Mouse (Mus musculus) gastrocnemius, postnatal 14 days (tissue): ENCODE results near the gene F5. TPM values are rescaled to one million over a fixed set of nuclear protein-coding genes. Genes with fewer than 3 reads are reported as not detected.
A peak's percentile ranks its signal among the peaks of the same experiment; 100 is the strongest.
"Not testable (repeated sequence)": the region's sequence is repeated elsewhere in the genome, so short reads cannot be mapped to it uniquely, and the experiment has no call there.

Source experiments
- DNase-seq: peaks from one replicate; pipeline ENCODE4 v3.0.0; 2021; ENCODE audit warnings: mixed read lengths
- intact Hi-C: fragments of 180-260 bp; cut with DNase I; formaldehyde crosslinking; loops from one replicate; pipeline ENCODE4 v1.15.1; 2025; ENCODE audit warnings: low total_unique reads
- total RNA-seq, 2 experiments: library from RNA; stranded (reverse); gene quantifications; 2 replicates each; pipeline ENCODE4 v1.2.3; 2021

The F5 gene
- total RNA-seq, 2 experiments from 2014 or later, result 0.07 to 0.14 TPM

DNA sequence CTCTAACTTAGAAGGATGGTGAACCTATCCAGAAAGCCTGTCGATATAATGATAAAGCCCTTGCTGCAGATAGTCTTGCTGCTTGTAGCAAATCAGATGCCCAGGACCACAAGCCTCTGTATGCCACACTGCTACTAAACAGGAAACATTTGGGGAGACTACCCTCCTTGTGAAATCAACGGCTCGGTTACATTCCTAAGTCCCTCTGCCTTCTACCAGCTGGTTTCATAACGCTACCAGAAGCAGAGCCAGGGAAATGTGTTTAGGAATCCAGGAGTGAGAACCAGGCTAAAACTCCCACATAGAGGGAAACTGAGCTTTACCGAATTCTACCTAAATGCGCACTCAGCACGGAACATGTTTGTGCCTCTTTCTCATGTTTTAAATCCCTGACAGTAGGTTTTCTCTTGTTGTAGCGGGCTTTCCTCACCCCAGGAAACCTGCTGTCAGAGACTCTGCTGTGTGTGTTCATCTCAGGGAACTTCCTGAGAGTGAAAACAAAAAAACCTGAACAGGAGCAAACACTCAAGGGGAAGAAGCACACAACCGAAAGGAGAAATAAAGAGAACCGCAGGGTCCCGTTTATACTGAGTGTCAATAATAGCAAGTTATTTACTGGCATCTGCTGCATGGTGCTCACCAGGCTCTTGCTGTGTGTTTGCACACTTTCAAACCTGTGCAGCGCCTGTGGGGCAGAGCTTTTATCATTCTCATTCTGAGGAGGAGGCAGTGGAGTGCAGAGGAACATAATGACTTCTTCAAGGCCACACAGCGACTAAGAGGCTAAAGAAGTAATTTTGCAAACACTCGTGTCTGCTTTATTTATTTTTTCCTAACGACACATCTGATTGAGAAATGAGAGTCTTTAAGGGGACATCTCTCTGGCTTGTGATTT is 66.4 kb downstream of the F5 start:
- no peak for DNase-seq
- intact Hi-C loops, result no loop called here

DNA sequence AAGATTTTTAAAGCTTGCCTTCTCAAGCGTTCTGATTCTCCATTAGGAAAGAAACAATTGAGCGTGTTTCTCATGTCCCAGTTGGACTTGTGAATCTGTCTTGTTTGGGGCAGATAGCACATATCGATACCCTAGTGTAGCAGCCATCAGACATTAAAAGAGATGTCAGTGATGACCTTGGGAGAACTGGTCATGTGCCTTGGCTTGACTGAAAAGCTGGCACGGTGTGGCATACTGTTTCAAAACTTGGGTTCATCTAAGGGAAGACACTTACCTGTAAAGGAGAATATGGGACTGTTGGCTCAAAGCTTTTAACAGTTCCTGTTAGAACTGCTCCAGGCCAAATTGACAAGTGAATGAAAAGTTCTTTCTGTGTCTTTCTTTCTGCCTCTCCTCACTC is 68.6 kb downstream of the F5 start:
- intact Hi-C loops, result no loop called here
- no peak for DNase-seq

DNA sequence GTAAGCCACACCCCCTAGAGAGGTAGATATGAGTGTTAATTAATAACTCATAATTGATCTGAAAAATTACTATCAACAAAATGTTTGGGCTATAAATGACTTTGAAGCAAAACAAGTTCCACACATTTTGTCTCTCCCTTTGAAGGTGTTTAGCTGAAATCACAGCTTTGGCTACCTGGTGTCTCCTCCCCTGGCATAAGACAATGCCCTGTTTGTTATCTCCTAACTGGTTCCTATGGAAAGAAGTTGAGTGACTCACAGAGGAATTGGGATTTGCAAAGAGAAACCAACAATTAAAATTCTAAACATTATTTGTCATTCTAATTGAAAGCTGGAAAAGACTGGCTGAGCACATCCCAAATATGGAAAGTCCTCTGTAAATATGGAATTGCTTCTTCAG is 71.5 kb downstream of the F5 start:
- intact Hi-C loops, result no loop called here
- DNase-seq, result no peak

DNA sequence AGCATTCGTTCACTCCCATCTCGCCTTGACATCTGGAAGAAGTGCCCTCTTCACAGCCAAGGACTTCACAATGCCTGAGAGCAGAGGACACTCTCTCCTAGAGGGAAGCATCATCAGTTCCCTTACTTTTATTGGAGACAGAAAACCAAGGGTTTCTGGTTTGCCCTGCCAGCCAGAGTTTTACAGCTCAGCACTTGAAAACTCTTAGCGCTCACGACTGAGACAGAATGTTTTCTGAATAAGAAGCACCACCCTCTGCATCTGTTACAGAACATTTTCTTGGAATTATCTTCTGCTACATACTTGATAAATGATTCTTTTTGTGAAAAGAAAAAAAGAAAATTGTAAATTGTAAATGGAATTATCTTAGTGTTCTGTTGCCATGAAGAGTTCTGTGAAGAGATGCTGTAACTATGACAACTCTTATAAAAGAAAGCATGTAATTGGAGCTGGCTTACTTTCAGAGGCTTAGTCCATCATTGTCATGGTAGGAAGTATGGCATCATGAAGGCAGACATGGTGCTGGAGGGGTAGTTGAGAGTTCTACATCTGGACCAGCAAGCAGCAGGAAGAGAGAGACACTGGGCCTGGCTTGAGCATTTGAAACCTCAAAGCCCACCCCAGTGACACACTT is 80.4 kb downstream of the F5 start:
- DNase-seq, intact Hi-C loops: not testable (repeated sequence)

DNA sequence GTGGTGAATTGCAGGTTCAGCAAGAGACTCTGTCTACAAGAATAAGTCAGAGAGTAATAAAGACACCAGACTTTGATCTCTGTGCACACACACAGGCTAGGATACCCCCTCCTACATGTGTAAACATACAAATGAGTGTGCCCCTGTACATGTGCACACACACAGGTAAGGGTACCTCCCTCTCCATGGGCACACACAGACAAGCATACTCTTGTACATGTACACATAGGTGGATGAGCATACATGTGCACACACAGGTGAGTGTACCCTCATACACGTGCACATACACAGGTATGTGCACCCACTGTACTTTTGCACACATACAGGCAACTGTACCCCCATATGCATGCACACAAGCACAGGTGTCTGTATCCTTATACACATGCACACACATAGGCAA is 81.8 kb downstream of the F5 start:
- no peak for DNase-seq
- intact Hi-C loops, result no loop called here

DNA sequence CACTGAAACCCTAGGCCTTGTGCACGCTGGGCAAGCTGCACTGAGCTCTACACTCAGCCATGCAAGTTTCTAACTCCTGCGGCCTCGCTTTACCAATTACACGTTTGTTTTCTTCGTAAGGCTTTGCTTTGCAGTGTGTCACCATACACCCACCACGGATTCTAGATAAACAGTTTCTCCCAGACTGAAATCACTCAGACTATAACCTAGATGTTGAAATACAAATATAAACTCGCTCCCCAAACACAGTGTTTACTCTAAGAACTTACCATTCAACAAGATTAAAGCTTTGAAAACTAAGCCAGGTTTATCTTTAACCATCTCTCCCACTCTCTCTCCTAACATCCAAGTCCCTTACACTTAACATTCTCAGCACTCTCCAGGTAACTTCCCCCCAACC is 83.4 kb downstream of the F5 start:
- intact Hi-C loops, result no loop called here
- DNase-seq, result no peak

DNA sequence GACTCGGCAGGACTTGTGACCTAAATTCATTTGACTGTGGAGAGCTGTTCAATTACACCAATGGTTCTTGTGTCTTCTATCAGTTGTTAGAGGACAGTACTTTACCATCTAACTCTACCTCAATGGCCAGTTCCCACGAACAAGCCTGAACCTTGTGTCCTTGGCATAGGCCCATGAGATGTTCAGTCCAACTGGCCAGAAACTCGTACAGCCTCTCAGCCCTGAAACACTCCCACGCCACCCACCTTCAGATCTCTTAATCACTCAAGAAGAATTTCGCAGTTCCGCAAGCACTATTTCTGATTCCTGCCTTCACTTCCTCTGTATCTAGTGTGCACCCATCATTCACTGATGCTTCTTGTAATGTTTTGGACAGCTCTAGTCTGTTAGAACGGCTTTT is 84.4 kb downstream of the F5 start:
- no peak for DNase-seq
- intact Hi-C loops, result no loop called here

DNA sequence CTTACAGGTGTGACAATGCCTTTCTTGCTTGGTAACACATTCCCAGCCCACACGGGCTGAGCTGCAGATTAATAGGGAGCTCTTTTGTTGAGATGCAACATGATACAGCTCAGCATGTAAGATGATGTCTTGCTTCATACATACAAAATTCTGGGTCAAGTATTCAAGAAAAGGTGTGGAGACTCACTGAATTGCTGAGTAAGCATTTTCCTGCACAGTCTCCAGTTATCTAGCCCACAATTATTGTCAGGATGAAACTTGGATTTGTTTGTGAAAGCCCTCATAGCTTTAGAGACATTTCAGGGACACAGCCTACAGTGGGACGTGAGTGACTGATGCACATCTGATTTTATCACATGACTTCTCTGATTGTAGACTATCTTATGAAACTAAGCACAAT is 89.9 kb downstream of the F5 start:
- intact Hi-C loops, result no loop called here
- no peak for DNase-seq

DNA sequence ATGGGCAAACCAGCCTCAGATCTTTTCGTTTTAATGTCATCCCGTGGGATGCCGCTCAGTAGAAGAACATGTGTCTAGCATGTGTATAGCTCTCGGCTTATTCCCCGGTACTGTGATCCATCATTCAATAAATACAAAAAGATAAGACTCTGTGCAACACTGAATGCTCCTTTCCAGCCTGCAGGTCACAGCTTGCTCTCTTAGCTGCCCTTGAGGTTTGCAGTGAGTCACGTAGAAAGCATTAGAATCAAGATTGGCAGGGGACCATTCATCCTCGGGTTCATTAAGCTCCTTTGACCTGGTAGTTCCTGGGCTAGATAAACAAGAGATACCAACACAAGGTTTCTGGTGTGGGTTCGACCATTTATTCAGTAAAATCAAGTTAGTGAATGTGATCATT is 91.2 kb downstream of the F5 start:
- intact Hi-C loops, result no loop called here

DNA sequence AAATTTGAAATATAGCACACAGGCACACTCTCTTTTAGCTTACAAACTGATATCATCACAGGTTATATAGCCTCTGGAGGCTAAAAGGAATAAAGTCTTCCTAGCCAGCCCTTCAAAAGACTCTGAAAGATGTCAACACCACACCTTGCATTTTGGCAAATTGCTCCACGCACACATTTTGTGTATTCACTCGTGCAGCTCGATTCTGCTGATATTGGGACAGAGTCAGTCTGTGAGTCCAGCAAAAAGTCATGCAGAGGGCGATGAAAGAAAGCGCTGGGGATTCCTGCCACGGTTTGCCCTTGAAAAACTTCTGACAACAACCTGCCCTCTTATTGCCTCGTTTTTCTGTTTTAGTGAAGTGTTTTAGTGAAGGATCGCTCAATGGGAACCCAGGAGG is 95.8 kb downstream of the F5 start:
- DNase-seq, result no peak
- intact Hi-C loops, result no loop called here

More for the DNA sequence above, 91.2 kb downstream of the F5 start:
- DNase-seq, result no peak

DNA sequence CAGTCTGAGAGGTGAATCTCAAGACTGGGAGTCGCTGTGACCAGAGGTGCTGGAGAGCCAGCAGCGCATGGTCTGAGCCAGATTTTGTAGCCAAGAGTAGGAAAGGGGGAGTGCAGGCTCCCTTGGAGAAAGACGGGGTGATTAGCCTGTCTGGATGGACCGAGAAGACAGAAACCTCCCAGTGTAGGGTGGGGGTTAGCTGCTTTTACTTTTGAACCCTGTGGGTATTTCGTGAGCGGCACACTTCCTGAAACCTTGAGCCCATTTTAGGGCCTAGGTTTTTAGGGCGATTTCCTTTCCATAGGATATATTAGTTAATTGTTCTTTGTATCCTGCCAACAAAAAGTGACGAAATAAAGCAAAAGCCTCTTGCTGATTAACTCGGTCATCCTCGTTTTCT is 96.3 kb downstream of the F5 start:
- intact Hi-C loops, result no loop called here
- DNase-seq, result no peak

DNA sequence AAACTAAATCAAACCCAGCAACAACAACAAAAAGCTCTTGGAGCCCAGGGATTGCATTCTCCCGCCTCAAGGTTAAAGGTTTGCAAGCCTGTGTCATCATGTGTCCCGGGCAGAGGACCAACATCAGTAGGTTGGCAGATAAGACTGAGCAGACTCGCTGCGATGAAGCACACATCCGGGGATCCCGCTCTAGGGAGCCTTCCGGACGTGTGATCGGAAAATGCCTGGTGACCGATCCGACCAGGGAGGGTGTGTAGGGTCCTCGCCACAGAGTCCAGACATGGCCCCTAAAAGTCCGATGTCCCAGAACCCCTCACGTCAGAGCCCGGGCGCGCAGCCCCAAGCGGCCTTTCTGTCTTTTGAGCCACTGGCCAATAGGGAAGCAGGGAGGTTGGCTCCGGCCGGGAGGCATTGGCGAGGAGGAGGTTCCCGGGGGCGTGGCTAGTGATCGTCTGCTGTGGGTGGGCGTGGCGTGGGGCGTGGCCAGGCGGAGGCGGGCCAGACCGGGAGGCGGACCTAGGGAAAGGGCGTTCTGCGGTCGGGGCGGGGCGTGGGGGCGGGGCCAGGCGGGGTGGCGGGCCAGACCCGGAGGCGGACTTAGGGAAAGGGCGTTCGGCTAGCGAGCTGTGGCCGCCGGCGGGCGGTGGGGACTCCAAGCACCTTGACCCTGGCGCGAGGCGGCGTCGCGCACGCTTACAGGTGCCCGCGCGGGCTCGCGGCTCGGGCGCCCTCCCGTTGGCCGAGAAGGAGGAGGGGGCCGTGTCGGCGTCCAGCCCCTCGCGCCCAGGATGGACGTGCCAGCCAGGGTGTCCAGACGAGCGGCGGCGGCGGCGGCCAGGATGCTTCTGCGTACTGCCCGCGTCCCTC is 97.1 kb downstream of the F5 start, which contains the start of gene Slc19a2:
Slc19a2 (plus strand) TSS at position 582 of the 867 bp plus-strand sequence.
- peak; percentile 99 for DNase-seq
- intact Hi-C loops, result no loop called here

DNA sequence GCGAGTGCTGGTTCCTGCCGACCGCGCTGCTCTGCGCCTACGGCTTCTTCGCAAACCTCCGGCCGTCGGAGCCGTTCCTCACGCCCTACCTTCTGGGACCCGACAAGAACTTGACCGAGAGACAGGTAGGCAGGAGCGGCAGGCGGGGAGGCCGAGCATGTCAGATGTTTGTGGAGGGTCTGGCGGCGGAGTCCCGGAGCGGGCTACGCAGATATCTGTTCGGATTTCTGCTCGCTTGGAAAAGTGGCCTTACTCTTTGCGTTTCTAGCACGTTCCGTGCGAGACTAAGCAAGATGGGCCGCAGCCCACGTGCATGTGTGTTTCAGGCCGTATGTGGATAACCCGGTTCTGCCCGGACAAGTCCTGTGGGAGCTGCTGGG is 97.7 kb downstream of the F5 start:
- intact Hi-C loops, result no loop called here
- no peak for DNase-seq

DNA sequence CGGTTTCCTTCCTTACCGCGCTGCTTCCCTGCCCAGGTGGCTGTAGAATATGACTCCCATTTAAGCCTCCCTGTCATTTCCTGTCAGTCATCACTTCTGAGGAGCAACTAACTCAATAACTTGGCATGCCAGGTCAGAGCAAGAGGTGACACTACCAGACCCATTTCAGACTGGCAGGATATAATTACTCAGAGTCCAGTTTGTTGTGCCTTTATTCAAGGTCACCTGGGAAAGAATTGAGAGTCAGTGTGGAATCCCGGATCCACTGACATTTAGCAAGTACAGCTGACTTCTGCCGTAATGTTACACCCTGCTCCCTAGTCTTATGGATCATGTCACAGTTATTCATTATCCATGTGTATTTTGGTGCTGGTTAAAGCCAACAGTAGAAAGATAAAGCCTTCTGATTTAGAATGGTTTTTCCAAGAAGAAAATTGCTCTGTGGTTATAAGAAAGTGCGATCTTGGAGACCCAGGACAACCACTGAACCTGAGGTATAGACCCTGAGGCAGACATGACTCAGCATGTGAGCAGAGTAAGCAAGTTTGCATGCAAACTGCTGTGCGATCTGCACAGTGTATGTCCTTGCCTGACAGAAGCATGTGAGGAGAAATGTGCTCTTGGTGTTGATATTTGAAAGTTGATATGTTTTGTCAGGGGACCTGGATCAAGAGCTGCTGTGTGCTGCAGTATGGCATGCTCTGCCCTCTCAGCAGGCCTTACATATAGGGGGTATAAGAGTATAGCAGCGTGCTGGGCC is 98.9 kb downstream of the F5 start:
- intact Hi-C loops, result no loop called here
- no peak for DNase-seq

DNA sequence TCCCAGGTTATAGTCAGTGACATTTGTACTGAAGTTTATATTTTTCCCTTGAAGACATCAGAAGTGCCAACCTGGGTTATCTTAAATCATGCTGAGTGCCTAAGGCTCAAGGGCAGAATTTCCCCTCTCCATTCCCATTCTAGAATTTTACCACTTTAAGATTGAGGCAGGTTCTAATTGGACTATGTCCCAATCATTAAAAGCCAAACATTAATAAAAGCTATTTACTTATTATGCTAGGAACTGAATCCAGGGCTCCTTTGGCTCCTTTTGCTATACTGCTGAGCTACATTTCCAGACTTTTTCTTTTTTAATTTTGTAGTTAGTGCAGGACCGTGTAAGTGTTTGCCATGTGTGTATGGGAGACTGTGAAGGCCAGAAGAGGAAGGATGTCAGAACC is 99.8 kb downstream of the F5 start:
- DNase-seq, result no peak
- intact Hi-C loops, result no loop called here

DNA sequence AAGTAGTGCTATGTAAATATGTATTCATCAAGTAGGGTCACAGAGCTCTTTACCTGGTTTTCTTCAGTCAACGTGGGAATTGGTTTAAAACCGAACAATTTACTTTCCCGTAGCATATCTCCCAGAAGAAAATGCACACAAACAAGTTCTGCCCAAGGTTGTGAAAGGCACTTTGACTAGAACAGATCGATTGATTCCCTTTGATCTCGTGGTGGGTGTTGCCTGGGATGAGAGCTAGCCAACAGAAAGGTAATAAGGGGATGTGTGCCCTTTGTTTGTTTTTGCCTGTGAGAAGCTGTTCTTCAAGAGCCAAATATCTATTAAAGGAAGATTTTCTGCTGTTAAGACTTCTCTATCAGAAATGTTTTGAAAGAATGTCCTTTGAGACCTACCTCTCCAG is 100.9 kb downstream of the F5 start:
- DNase-seq, result no peak
- intact Hi-C loops, result no loop called here

DNA sequence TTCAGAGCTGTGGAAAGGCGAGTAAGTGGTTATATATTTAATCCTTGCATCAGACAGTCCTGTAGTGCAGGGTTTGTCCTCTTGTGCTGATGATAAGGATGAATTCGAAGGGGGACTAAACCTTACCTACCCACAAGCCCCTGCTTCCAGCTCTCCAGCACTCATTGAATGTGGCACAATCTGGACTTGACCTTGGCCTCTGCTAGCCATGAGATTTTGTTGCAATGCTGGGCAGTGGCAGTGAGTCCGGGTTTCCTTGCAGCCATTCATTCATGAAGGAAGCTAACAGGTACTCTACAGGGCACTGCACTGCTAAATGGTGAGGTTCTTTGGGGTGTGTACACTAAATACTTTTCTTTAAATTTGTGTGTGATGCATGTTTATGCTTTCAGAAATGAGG is 103.2 kb downstream of the F5 start:
- intact Hi-C loops, result no loop called here
- DNase-seq, result no peak

DNA sequence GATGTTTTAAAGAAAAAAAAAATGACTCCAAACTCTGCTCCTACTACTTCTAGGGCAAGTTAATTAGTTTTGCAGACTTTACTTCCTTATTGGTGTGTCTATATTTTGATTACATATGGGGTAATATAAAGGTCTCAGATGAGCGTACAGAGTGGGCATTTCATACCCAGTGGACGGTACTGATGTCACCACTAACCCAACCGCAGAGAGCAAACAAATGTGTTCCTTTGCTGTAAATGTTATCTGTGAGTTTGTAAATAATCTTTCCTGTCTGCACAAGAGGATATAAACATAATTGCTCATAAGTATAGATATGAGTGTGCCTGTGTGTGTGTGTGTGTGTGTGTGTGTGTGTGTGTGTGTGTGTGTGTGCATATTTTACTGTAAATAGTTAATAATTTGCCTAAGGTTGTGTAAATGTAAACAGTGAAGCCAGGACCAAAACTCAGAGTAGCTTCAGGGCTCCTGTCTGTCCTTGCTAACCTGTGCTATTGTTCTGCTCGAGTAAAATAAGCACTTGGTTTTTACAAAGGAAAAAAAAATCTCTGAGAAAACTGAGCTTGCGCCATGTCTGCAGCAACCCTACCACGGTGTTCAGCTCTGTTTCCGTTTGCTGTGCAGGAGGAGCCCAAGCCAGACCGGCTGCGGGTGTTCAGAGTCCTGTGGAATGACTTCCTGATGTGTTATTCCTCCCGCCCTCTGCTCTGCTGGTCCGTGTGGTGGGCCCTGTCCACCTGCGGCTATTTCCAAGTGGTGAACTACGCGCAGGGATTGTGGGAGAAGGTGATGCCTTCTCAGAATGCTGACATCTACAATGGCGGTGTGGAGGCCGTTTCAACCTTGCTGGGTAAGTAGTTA is 108.8 kb downstream of the F5 start:
- DNase-seq, result no peak
- intact Hi-C loops, result no loop called here

DNA sequence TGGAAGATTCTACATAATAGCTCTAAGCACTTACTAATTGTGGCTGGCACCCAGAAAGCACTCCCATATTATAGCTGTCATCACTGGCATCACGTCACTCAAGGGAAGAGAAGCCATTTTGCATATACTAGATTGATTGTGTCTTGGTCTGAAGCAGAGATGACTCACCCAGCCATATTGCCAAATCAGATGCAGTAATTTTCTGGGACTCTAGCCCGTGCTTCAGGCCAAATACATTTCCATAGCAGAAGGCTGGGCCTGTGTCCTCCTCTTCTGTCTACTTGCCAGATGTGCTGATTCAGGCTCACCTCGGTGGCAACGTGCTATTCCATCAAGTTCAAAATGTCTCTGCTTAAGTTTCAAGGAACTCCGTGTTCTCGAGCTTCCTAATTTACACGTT is 109.9 kb downstream of the F5 start:
- no peak for DNase-seq
- intact Hi-C loops, result no loop called here
